In genomic region chr11:117091845-117092244, GRCm38 (mm10) we compare ENCODE assay signal across 8 mouse cellular contexts. TPM values are rescaled to one million over a fixed set of nuclear protein-coding genes. Genes with fewer than 3 reads are reported as not detected.
DNase-seq lines count a peak whose midpoint lies in the region; TF ChIP-seq lines count a peak whose summit lies in the region.

No protein-coding gene starts in this region.

- intact Hi-C loops in heart, postnatal 14 days (cut with DNase I): no loop called here

- DNase-seq in lung, adult 18-20 months: peak; percentile 72 to 82
- no peak for DNase-seq in lung, postnatal 14 days
- DNase-seq in heart, postnatal 14 days: peak; percentile 57 to 59
- DNase-seq in kidney, postnatal 36 days: peak; percentile 71 to 85
- no peak for DNase-seq in ovary, postnatal 36 days (ENCODE audit: low spot score)
- no peak for DNase-seq in frontal cortex, postnatal 10 days (ENCODE audit: low spot score in 2 of 2)
- no peak for DNase-seq in testis, postnatal 10 days (ENCODE audit: low spot score)

- H3K36me3 ChIP-seq in myocyte (ENCODE audit: control insufficient read depth, insufficient read depth): no peaks in the 10 kb centered on the region

- no peaks in the 10 kb centered on the region for H3K79me2 ChIP-seq in myocyte (ENCODE audit: control insufficient read depth, insufficient read depth)

- TF ChIP-seq POLR2A in myocyte (IDR thresholded peaks at IDR 0.05; ENCODE audit: insufficient read length, low read depth): no peak

- H3K27me3 ChIP-seq in myocyte (ENCODE audit: control insufficient read depth, insufficient read depth, insufficient read length): no peaks in the 10 kb centered on the region

- peak overlapping the region; percentile 14 for H3K4me2 ChIP-seq in myocyte (ENCODE audit: low read depth)

- H3ac ChIP-seq in myocyte (ENCODE audit: control insufficient read depth, insufficient read length): no peak overlapping the region

- H3K4me3 ChIP-seq in myocyte: no peak overlapping the region

TF ChIP-seq in myocyte, 11 proteins besides CTCF, POLR2A, EP300 and RAD21:
- no peak for TF ChIP-seq REST (IDR thresholded peaks at IDR 0.05; ENCODE audit: insufficient read depth, insufficient read length)
- peak in 1 of 3 experiments; percentile 1 for TF ChIP-seq MYOD1 (IDR thresholded peaks at IDR 0.05; ENCODE audit: control insufficient read depth in 1 of 3, insufficient read length in 2 of 3, low read depth in 2 of 3)

RNA-seq across cellular contexts. Expression of gene Sec14l1, which starts 23.1 kb away (rescaled TPM):
- 10 to 100 TPM; 89.1 to 92.0 TPM for total RNA-seq in heart, postnatal 14 days (2021)
- polyA plus RNA-seq in myocyte (2012; fragmentation: generic; extraction: Trizol): 84.8 TPM

Comparison
In these comparisons a context has a peak if more than half of its experiments do, and no peak if none do; other contexts are left out.
1. DNase-seq: peak in lung, adult 18-20 months (2 of 2), heart, postnatal 14 days (2 of 2) and kidney, postnatal 36 days (2 of 2); none in lung, postnatal 14 days (single experiment), ovary, postnatal 36 days (single experiment), frontal cortex, postnatal 10 days (0 of 2) and testis, postnatal 10 days (single experiment).